Mouse (Mus musculus): ENCODE measurements around the gene Mpo.

The Mpo gene

DNA sequence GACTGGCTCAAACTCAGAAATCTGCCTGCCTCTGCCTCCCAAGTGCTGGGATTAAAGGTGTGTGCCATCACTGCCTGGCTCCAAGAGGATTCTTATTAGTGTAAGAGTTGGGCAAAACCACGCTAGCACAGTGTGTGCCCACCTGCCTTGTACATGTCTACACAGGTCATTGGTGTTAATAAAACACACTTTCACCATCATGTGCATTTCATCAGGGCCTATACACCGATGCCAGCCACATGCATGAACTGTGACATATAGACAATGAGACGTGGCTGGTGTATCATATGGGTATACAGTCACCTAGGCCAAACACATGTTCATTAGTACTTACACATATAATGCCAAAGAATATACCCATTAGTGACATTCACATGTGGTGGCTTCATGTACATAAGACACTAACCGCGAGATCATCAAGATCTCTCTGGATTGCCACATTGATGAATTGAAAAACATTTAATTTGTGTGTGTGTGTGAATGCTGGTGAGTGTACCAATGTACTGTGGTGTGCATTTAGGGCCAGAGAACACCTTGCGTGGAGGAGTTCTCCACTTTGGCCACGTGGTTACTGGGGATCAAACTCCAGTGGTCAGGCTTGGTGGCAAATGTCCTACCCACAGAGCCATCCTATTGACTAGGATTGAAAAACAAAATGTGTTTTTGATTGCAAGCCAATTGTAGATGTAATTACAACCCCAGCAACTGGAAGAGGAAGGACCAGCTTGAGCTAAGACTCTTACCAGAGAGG lies 35.0 kb upstream of the Mpo start:
- DNase-seq (ENCODE audit: low spot score): peak; percentile 72

GRCm38 (mm10) chr11:87758957-87759608 lies 34.3 kb upstream of the Mpo start:
- no peak for DNase-seq (ENCODE audit: low spot score)

- peak; percentile 80 for DNase-seq (ENCODE audit: low spot score)
Observed at GRCm38 (mm10) chr11:87759609-87760005, 33.8 kb upstream of the Mpo start.

- no peak for DNase-seq (ENCODE audit: low spot score)
Observed at GRCm38 (mm10) chr11:87760301-87761081, 32.9 kb upstream of the Mpo start, which contains the start of gene Tspoap1. TSS of gene Tspoap1 (plus strand) at chr11:87760541.

DNA sequence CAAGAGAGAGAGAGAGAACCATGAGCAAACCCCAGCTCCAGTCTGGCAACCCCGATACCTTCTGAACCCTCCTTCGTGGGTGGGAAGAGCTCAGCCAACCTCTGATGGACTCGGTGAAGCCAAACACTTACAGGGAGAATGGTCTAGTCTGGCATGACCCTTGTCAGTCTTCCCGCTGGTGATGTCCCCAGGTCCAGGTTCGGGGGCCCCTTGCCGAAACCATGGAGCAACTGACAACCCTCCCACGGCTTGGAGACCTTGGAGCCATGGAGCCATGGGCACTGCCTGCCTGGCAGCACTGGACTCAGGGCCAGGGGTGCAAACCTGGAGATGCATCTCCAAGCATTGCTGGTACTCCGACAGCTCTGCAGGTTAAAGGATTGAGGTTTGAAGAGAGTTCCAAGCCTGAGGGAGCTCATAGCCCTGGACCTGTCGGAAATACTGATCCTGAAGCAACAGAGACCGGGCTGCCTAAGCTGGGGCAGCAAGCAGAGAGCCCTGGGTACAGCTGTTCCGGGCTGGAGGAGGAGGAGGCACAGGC lies 32.1 kb upstream of the Mpo start:
- no peak for DNase-seq (ENCODE audit: low spot score)

- DNase-seq (ENCODE audit: low spot score): no peak
Observed at GRCm38 (mm10) chr11:87761806-87762701, 31.3 kb upstream of the Mpo start.

DNA sequence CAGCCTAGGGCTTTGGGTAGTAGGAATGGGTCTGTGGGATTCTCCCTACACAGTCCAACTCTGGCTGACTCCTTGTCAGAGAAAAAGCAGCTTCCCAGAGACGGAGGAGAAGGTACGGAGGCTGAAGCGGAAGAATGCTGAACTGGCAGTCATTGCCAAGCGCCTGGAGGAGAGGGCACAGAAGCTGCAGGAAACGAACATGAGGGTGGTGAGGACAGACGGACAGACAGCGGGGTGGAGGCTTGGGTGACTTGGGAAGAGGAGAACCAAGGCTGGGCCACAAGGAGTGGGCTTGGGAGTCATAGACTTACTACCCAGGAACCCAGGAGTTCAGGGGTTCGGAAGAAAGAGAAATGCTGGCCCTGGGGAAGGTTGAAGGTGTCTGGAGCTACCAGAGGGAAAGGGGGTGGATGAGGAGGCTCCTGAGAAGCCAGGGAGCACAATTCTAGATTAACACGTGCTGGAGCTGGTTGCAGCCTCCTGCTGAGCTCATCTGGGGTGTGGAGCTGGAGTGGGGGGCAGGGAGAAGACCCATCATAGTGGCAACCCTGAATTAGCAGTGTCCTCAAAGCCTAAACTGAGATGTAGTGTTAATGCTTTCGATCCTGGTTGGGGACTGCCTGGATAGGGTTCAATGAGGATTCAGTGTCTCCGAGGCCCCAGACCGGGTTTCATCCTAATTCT lies 30.5 kb upstream of the Mpo start:
- no peak for DNase-seq (ENCODE audit: low spot score)

- DNase-seq (ENCODE audit: low spot score): no peak
Observed at GRCm38 (mm10) chr11:87763511-87763987, 29.8 kb upstream of the Mpo start.

- DNase-seq (ENCODE audit: low spot score): no peak
Observed at GRCm38 (mm10) chr11:87763988-87764876, 29.1 kb upstream of the Mpo start.

- no peak for DNase-seq (ENCODE audit: low spot score)
Observed at GRCm38 (mm10) chr11:87768745-87769144, 24.6 kb upstream of the Mpo start.

DNA sequence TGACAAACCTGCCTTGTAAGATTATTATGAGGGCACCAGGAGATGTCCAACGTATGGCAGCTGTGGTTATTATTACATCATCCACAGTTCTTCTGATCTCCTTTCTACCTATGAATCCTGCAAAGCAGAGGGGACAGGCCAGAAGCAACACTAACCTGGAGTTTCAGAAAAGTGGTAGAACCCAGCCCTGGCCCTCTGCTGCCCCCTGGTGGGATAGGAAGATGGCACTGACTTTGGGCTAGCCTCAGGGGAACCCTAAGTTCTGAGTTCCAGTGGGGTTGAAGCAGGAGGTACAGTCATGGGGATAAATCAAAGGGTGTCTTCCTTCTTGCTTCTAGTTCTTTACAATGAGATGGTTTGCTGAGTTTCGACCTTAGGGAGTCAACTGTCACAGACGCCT lies 22.4 kb upstream of the Mpo start:
- DNase-seq (ENCODE audit: low spot score): peak; percentile 71

DNA sequence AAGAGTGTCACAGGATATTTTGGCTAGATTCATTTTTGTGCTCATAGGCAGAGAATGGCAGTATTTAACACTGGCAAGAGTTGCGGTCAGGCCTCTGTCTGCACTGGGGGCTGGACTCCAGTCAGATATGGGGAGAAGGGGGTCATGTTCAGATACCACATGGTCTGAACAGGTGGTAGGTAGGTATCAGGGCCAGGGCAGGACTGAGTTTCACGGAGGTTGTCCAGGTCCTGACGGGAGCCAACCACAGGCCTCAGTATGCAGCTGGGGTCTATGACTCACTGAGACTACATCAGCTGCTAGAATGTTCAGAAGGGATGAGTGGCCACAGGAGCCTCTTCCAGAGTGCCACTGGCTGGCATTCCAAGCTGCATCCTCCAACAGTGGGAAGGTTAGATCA lies 21.0 kb upstream of the Mpo start:
- DNase-seq (ENCODE audit: low spot score): no peak

DNA sequence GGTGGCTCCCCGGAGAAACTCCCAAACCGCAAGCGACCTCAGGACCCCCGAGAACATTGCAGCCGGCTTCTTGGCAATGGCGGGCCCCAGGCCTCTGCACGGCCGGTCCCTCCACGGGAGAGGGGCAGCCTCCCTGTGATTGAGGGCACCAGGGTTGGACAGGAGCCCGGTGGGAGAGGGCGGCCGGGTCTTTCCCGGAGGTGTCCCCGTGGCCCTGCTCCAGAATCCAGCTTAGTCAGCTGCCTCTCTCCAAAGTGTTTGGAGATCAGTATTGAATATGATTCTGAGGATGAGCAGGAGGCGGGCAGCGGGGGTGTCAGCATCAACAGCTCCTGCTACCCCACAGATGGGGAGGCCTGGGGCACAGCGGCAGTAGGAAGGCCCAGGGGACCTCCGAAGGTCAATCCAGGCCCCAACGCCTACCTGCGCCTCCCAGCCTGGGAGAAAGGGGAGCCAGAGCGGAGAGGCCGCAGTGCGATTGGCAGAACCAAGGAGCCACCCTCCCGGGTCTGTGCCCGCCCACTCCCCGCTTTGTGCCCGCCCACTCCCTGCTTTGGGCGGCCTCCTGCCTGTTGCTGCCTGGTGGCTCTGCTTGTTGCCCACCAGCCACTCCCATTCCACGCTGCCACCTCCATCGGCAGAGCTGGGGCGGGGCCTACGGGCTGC lies 15.1 kb upstream of the Mpo start:
- no peak for DNase-seq (ENCODE audit: low spot score)

DNA sequence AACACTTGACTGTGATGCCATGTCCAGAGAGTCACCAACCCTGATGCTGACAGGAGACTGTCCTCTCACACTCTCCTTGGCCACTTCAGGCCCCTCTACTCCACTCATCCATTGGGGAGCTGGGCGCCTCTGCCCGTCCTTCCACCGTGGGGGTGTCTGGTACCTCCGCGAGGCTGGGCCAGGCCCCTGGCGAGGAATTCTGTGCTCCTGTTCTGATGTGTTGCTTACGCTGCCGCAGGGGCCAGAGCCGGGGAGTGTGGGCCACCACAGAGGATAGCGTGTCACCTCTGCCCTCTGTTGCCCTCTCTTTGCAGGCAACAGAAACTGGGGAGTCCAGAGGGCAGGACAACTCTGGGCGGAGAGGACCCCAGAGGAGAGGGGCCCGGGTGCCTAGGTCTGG lies 14.5 kb upstream of the Mpo start:
- DNase-seq (ENCODE audit: low spot score): no peak

DNA sequence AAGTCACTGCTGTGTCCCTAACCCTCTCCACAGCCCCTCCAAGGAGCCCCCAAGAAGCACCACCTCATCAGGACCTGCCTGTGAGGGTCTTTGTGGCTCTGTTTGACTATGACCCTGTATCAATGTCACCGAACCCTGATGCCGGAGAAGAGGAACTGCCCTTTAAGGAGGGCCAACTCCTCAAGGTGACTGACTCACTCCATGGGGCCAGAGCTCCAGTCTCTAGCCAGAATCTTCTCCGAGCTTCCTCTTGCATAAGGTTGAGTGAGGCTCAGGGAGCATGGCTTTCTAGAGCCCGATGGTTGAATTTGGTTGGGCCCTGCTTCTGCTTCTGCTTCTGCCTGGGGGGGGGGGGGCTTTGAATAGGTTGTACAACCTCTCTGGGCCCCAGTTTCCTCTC lies 14.0 kb upstream of the Mpo start:
- DNase-seq (ENCODE audit: low spot score): no peak

DNA sequence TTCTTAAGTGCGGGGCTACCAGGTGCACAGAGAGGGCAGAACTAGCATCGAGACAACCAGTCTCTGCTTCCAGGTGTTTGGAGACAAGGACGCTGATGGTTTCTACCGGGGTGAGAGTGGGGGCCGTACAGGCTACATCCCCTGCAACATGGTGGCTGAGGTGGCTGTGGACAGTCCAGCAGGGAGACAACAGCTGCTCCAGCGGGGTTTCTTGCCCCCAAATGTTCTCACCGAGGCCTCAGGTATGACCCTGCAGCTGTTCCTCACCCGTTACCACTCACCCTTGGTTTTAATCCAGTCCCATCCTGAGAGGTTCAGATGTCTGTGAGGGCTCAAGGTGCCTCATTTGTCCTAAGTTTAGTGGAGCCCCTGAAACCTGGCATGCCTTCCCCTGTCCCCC lies 13.3 kb upstream of the Mpo start:
- DNase-seq (ENCODE audit: low spot score): no peak

DNA sequence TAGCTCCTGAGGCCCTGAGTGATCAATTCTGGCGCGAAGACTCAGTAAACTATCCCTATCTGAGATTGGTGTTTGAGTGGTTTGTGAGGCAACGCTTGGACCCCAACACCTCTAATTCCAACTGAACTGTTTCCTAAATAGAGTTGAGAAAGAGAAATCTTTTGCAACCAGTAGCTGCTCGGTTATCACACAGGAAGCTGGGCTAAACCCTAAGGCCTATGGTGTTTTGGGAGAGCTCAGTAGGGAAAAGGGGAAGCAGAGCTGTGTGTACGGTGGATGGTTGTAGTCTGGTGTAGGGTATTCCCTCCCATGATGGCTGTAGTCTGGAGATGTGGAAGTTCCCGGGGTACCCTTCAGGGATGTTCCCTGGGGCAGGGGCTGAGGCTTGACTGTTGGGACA lies 3.3 kb upstream of the Mpo start:
- no peak for DNase-seq (ENCODE audit: low spot score)

GRCm38 (mm10) chr11:87801711-87802275 lies 8.4 kb downstream of the Mpo start:
- no peak for DNase-seq (ENCODE audit: low spot score)

- DNase-seq (ENCODE audit: low spot score): no peak
Observed at GRCm38 (mm10) chr11:87802621-87803020, 9.2 kb downstream of the Mpo start.
